Mouse (Mus musculus) MEL (cell line): Measurements from ENCODE around the gene Spock1. TPM values are rescaled to one million over a fixed set of nuclear protein-coding genes. Genes with fewer than 3 reads are reported as not detected.

Experiments used
- DNase-seq: peaks from one replicate; pipeline ENCODE4 v3.0.0; 2011; ENCODE audit warnings: low read depth, low spot score
- H3K27ac ChIP-seq: 2 replicates; pipeline ENCODE4 v1.5.1; 2012; ENCODE audit warnings: low read depth, mild to moderate bottlenecking, control low read depth, low read length, moderate library complexity; ENCODE audit not compliant: control insufficient read depth
- H3K27me3 ChIP-seq, 2 experiments: fragments of 150-350 bp in 1 of 2; sonication (generic) in 1 of 2; 2 replicates each; pipeline ENCODE4 v1.6.1; 2012; ENCODE audit warnings: low read length in 2 of 2, mild to moderate bottlenecking in 2 of 2, improper control_type of control experiment in 1 of 2, moderate library complexity in 1 of 2; ENCODE audit not compliant: insufficient read depth in 2 of 2, control insufficient read depth in 1 of 2
- H3K36me3 ChIP-seq, 2 experiments: 2 replicates each; pipeline ENCODE4 v1.6.1; 2012 to 2014; ENCODE audit warnings: low read length in 2 of 2, improper control_type of control experiment in 1 of 2, inconsistent platforms in 1 of 2, mild to moderate bottlenecking in 1 of 2; ENCODE audit not compliant: insufficient read depth in 2 of 2, control insufficient read depth in 1 of 2
- H3K4me1 ChIP-seq, 2 experiments: fragments of 150-350 bp in 1 of 2; sonication (generic) in 1 of 2; 2 replicates each; pipeline ENCODE4 v1.6.1; 2012; ENCODE audit warnings: low read length in 2 of 2, improper control_type of control experiment in 1 of 2, mild to moderate bottlenecking in 1 of 2; ENCODE audit not compliant: insufficient read depth in 2 of 2, control insufficient read depth in 1 of 2
- H3K4me3 ChIP-seq, 2 experiments: fragments of 150-350 bp in 1 of 2; sonication (generic) in 1 of 2; 2 replicates each; pipeline ENCODE4 v1.5.1; 2012; ENCODE audit warnings: low read depth in 2 of 2, low read length in 2 of 2, mild to moderate bottlenecking in 2 of 2, moderate library complexity in 2 of 2, control low read depth in 1 of 2, improper control_type of control experiment in 1 of 2; ENCODE audit not compliant: control insufficient read depth in 1 of 2, insufficient read depth in 1 of 2
- H3K79me2 ChIP-seq: 2 replicates; pipeline ENCODE4 v1.6.1; 2012; ENCODE audit warnings: mild to moderate bottlenecking, low read length, moderate library complexity; ENCODE audit not compliant: control insufficient read depth, poor library complexity, insufficient read depth
- H3K9ac ChIP-seq: 2 replicates; pipeline ENCODE4 v1.6.1; 2012; ENCODE audit warnings: low read depth, mild to moderate bottlenecking, control low read depth, low read length, moderate library complexity; ENCODE audit not compliant: control insufficient read depth, poor library complexity, severe bottlenecking
- H3K9me3 ChIP-seq: fragments of 150-350 bp; sonication (generic); replicated peaks from 2 replicates; pipeline ENCODE4 v1.6.1; 2012; ENCODE audit warnings: mild to moderate bottlenecking, low read length, improper control_type of control experiment, moderate library complexity; ENCODE audit not compliant: insufficient read depth
- BHLHE40 ChIP-seq: IDR thresholded peaks from 2 replicates; pipeline ENCODE4 v1.6.1; 2012; ENCODE audit warnings: low read depth, mild to moderate bottlenecking, inconsistent platforms, low read length, improper control_type of control experiment, borderline replicate concordance
- CTCF ChIP-seq, 3 experiments: IDR thresholded peaks in 2 of 3; conservative IDR thresholded peaks in 1 of 3; 2 replicates each; pipeline ENCODE4 v1.5.1; 2011 to 2012; ENCODE audit warnings: low read length in 3 of 3, low read depth in 2 of 3, mild to moderate bottlenecking in 2 of 3, improper control_type of control experiment in 1 of 3, inconsistent platforms in 1 of 3, mixed read lengths in 1 of 3, moderate library complexity in 1 of 3; ENCODE audit not compliant: control insufficient read depth in 1 of 3, insufficient read depth in 1 of 3, poor library complexity in 1 of 3, severe bottlenecking in 1 of 3
- E2F4 ChIP-seq: IDR thresholded peaks from 2 replicates; pipeline ENCODE4 v1.6.1; 2011; ENCODE audit warnings: low read depth, low read length, improper control_type of control experiment, borderline replicate concordance
- GABPA ChIP-seq: IDR thresholded peaks from 2 replicates; pipeline ENCODE4 v1.6.1; 2012; ENCODE audit warnings: low read depth, mild to moderate bottlenecking, inconsistent platforms, low read length, improper control_type of control experiment, moderate library complexity
- HCFC1 ChIP-seq: IDR thresholded peaks from 2 replicates; pipeline ENCODE4 v1.6.1; 2012; ENCODE audit warnings: low read depth, mild to moderate bottlenecking, inconsistent platforms, low read length, improper control_type of control experiment, moderate library complexity
- KAT2A ChIP-seq: conservative IDR thresholded peaks from 2 replicates; pipeline ENCODE4 v1.6.1; 2012; ENCODE audit warnings: low read depth, low read length, improper control_type of control experiment, inconsistent platforms
- MXI1 ChIP-seq: IDR thresholded peaks from 2 replicates; pipeline ENCODE4 v1.6.1; 2011; ENCODE audit warnings: mild to moderate bottlenecking, low read depth, low read length, improper control_type of control experiment
- NELFE ChIP-seq: IDR thresholded peaks from 2 replicates; pipeline ENCODE4 v1.6.1; 2011; ENCODE audit warnings: low read depth, low read length, improper control_type of control experiment
- POLR2A ChIP-seq, 2 experiments: IDR thresholded peaks; 2 replicates each; pipeline ENCODE4 v1.6.1; 2011 to 2012; ENCODE audit warnings: low read length in 2 of 2, mild to moderate bottlenecking in 2 of 2, control low read depth in 1 of 2, improper control_type of control experiment in 1 of 2, low read depth in 1 of 2, moderate library complexity in 1 of 2; ENCODE audit not compliant: control insufficient read depth in 1 of 2, insufficient read depth in 1 of 2, poor library complexity in 1 of 2
- POLR2AphosphoS2 ChIP-seq: IDR thresholded peaks from 2 replicates; pipeline ENCODE4 v1.6.1; 2011; ENCODE audit warnings: low read length, improper control_type of control experiment
- RAD21 ChIP-seq: IDR thresholded peaks from 2 replicates; pipeline ENCODE4 v1.6.1; 2011; ENCODE audit warnings: mild to moderate bottlenecking, low read depth, low read length, improper control_type of control experiment
- SIN3A ChIP-seq: IDR thresholded peaks from 2 replicates; pipeline ENCODE4 v1.6.1; 2012; ENCODE audit warnings: low read length, improper control_type of control experiment, inconsistent platforms
- SMC3 ChIP-seq: IDR thresholded peaks from 2 replicates; pipeline ENCODE4 v1.6.1; 2011; ENCODE audit warnings: low read depth, low read length, improper control_type of control experiment
- TAL1 ChIP-seq: IDR thresholded peaks from 2 replicates; pipeline ENCODE4 v1.6.1; 2012; ENCODE audit warnings: mild to moderate bottlenecking, inconsistent platforms, low read length, moderate library complexity, mixed read lengths
- TBP ChIP-seq: IDR thresholded peaks from 2 replicates; pipeline ENCODE4 v1.8.0; 2011; ENCODE audit warnings: low read depth, low read length, improper control_type of control experiment
- USF1 ChIP-seq: IDR thresholded peaks from 2 replicates; pipeline ENCODE4 v1.6.1; 2014; ENCODE audit warnings: low read depth, mild to moderate bottlenecking, inconsistent platforms, low read length, improper control_type of control experiment, moderate library complexity
- ZKSCAN1 ChIP-seq: IDR thresholded peaks from 2 replicates; pipeline ENCODE4 v1.6.1; 2012; ENCODE audit warnings: low read depth, mild to moderate bottlenecking, inconsistent platforms, low read length, improper control_type of control experiment, moderate library complexity
- ZMIZ1 ChIP-seq: IDR thresholded peaks from 2 replicates; pipeline ENCODE4 v1.6.1; 2012; ENCODE audit warnings: low read depth, mild to moderate bottlenecking, inconsistent platforms, low read length, improper control_type of control experiment, moderate library complexity
- ZNF384 ChIP-seq: IDR thresholded peaks from 2 replicates; pipeline ENCODE4 v1.6.1; 2012; ENCODE audit warnings: low read depth, mild to moderate bottlenecking, inconsistent platforms, low read length, improper control_type of control experiment
- polyA plus RNA-seq, 2 experiments: library from polyadenylated mRNA; stranded (reverse) in 1 of 2; unstranded in 1 of 2; fragments of >175 nt in 1 of 2; fragments of >200 nt in 1 of 2; gene quantifications; 2 replicates each; pipeline versions ENCODE4 v1.2.1 to v1.2.4; 2012; ENCODE audit warnings: low replicate concordance in 2 of 2, low read depth in 1 of 2; ENCODE audit not compliant: insufficient read length in 2 of 2, insufficient read depth in 1 of 2, missing spikeins in 1 of 2
- total RNA-seq: library from RNA; depleted of rRNA; stranded (reverse); fragments of 300-350 nt; gene quantifications from 2 replicates; pipeline ENCODE4 v1.2.3, GENCODE M21; 2012

Spock1 gene
- total and polyA plus RNA-seq, 3 experiments: not detected

DNA sequence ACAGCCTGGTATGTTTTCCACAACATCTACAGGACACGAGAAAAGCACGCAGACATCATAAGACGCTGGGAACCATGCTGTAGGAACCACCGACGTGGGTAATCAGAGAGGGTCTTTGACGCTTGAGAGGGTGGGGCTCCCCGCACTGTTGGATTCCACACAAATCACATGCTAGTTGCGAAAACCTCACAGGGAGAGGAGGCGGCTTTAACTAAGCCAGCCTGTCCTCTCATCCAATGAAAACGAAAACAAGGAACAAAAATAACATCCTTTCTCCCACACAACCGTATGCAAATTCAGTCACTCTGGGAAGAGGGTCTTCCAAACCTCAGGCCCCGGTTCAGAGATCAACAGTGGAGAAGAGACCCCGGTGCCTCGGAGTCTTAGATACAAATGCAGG is 479.3 kb downstream of the Spock1 start:
- Histone ChIP-seq H3K4me1 (no peaks in the 10 kb centered on the region), H3K9me3 (no peaks in the 10 kb centered on the region)

DNA sequence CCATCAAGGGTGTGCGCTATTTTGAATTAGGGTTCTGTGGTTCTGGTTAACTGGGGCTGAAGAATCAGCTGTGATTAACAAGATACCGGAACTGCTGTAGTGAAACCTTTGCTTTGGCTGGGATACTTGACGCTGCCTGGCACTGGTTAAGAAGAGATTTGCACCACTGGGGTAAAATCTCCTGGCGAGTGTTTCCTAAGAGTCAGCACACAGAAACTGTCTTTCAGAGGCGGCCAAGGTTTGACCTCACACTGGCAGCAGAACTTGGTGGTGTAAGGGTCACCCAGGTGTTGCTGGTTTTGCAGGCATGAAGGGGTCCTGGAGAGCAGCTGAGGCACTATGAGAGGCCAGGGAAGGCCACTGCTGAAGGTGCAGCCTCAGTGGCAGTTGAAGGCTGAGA is 489.4 kb downstream of the Spock1 start:
- no peaks in the 10 kb centered on the region for H3K79me2 ChIP-seq
- H3K9me3 ChIP-seq: no peaks in the 10 kb centered on the region
- H3K27me3 ChIP-seq: no peaks in the 10 kb centered on the region
- H3K4me3 ChIP-seq: no peak overlapping the region
- no peaks in the 10 kb centered on the region for H3K36me3 ChIP-seq
- H3K27ac ChIP-seq: no peak overlapping the region
- TF ChIP-seq KAT2A: no peak
- TF ChIP-seq HCFC1: no peak
- no peak for TF ChIP-seq BHLHE40
- no peak for TF ChIP-seq E2F4
- no peak for TF ChIP-seq CTCF (IDR thresholded peaks at IDR 0.05 in 2 of 3, conservative IDR thresholded peaks at IDR 0.05 in 1 of 3; ENCODE audit: control insufficient read depth in 1 of 3, insufficient read depth in 1 of 3, low read depth in 2 of 3, low read length in 3 of 3, poor library complexity in 1 of 3, severe bottlenecking in 1 of 3)
- TF ChIP-seq ZNF384: no peak
- TF ChIP-seq, all 39 proteins: peak for 0
- DNase-seq: no peak
- Histone ChIP-seq H3K9ac (no peak overlapping the region), H3K4me1 (no peaks in the 10 kb centered on the region)

More for the DNA sequence above, 479.3 kb downstream of the Spock1 start:
- Histone ChIP-seq H3K36me3 (no peaks in the 10 kb centered on the region), H3K79me2 (no peaks in the 10 kb centered on the region), H3K27ac (no peak overlapping the region), H3K4me3 (no peak overlapping the region), H3K27me3 (no peaks in the 10 kb centered on the region), H3K9ac (no peak overlapping the region)
- no peak for TF ChIP-seq NELFE
- TF ChIP-seq ZMIZ1: no peak
- no peak for TF ChIP-seq ZKSCAN1
- no peak for TF ChIP-seq RAD21
- no peak for TF ChIP-seq E2F4
- no peak for TF ChIP-seq POLR2A (IDR thresholded peaks at IDR 0.05; ENCODE audit: control insufficient read depth in 1 of 2, insufficient read depth in 1 of 2, low read depth in 1 of 2, low read length in 2 of 2, poor library complexity in 1 of 2)
- TF ChIP-seq MXI1: no peak
- no peak for TF ChIP-seq USF1
- no peak for TF ChIP-seq SMC3
- TF ChIP-seq POLR2AphosphoS2: no peak
- TF ChIP-seq TAL1: no peak
- TF ChIP-seq HCFC1: no peak
- no peak for TF ChIP-seq BHLHE40
- TF ChIP-seq TBP: no peak
- TF ChIP-seq SIN3A: no peak
- TF ChIP-seq GABPA: no peak
- no peak for DNase-seq
